Mouse (Mus musculus) ES-E14 (cell line): ENCODE results near the gene Naa60.
"Not testable (repeated sequence)": the region's sequence is repeated elsewhere in the genome, so short reads cannot be mapped to it uniquely, and the experiment has no call there.

Source experiments
- CHD2 ChIP-seq: IDR thresholded peaks from 2 replicates; pipeline ENCODE4 v1.6.1; 2014; ENCODE audit warnings: mild to moderate bottlenecking, low read depth, low read length, inconsistent platforms
- MAFK ChIP-seq: IDR thresholded peaks from 2 replicates; pipeline ENCODE4 v1.6.1; 2014; ENCODE audit warnings: mild to moderate bottlenecking, low read depth, low read length, inconsistent platforms; ENCODE audit not compliant: insufficient read depth
- ZC3H11A ChIP-seq: IDR thresholded peaks from 2 replicates; pipeline ENCODE4 v1.6.1; 2012; ENCODE audit warnings: low read depth, mild to moderate bottlenecking, inconsistent platforms, low read length, borderline replicate concordance
- ZNF384 ChIP-seq: IDR thresholded peaks from 2 replicates; pipeline ENCODE4 v1.6.1; 2012; ENCODE audit warnings: low read depth, low read length, inconsistent platforms

DNA sequence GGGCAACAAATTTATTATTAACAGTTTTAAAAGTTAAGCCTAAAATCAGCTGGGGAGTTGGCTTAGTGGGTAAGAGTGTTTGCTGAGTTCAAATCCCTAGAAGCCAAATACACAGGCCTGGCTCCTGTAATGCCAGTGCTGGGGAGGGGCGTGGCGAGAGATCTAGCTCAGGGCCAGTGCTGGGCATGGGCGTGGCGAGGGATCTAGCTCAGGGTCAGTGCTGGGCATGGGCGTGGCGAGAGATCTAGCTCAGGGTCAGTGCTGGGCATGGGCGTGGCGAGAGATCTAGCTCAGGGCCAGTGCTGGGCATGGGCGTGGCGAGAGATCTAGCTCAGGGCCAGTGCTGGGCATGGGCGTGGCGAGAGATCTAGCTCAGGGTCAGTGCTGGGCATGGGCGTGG is 20.9 kb upstream of the Naa60 start:
- TF ChIP-seq MAFK, ZC3H11A, CHD2, ZNF384: not testable (repeated sequence)
